Mouse (Mus musculus) erythroid progenitor cell, adult 5-6 weeks (primary cell): ENCODE results near the gene Brd3os. TPM values are rescaled to one million over a fixed set of nuclear protein-coding genes. Genes with fewer than 3 reads are reported as not detected.

Experiments
- ATAC-seq: replicated peaks from 2 replicates; pipeline ENCODE4 v1.8.0; 2016; ENCODE audit warnings: moderate number of reproducible peaks, mild to moderate bottlenecking, moderate TSS enrichment, inconsistent platforms; ENCODE audit not compliant: poor library complexity, low FRiP score, severe bottlenecking
- total RNA-seq, 2 experiments: library from RNA; stranded (forward) in 1 of 2; stranded (reverse) in 1 of 2; fragments of 150-400 nt in 1 of 2; fragments of 186-747, 209-891 nt in 1 of 2; gene quantifications; 2 replicates each; pipeline versions ENCODE4 v1.2.3 to v1.2.4; 2015 to 2017; ENCODE audit warnings: low replicate concordance in 2 of 2

Brd3os gene
- total RNA-seq, 2 experiments from 2014 or later: not detected

GRCm38 (mm10) chr2:27418577-27419070, 23.5 kb upstream of the Brd3os start:
- ATAC-seq: no peak

DNA sequence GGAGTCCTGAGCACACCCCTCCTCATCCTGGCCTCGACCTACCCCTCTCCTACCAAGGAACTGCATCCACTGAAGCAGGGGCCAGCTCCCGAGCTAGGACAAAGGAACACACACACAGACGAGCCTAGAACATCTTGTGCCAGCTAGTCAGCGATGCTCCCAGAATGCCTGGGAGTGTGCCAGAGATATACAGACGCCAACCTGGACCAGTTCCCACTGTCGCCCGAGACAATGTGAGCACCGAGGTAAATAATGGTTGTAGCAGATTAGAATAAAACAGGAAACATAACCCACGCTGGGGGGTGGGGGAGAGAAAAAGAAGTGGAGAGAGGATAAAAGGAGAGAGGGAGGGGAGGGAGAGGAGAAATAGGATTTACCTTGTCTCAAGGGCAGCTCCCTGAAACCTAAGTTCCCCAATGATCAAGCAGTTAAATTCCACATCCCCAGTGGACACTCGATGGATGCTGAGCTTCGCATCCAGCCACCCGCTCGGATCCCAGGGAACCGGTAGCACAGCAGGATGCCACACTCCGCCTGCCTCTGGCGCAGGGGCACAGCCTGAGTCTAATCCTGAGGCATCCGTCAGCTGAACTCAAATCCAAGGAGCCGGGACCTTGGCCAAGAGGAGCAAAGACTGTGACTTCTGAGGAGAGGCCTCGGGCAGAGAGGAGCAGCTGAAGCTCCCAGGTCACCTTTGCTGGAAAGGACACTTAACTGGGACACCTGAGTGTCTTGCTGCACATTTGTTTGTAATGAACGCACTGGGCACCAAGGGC, 20.6 kb upstream of the Brd3os start:
- ATAC-seq: no peak

DNA sequence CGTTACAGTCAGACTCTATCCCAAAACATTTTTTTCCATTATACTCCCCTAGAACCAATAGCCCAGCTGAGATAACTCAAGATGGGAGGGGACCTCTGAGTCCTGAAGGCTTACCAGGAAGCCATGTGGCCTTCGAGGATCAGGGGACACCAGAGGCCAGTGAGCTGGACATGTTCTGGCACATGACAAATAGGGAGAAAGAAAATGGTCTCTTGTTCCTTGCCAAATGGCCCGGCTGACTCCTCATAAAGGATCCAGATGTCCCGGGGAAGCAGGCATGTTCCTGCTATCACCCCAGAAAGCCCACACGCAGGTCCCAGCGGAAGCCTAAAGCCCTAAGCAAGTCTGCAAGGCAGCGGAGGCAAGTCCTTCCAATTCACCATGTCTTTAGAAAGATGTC, 18.5 kb upstream of the Brd3os start:
- ATAC-seq: no peak

DNA sequence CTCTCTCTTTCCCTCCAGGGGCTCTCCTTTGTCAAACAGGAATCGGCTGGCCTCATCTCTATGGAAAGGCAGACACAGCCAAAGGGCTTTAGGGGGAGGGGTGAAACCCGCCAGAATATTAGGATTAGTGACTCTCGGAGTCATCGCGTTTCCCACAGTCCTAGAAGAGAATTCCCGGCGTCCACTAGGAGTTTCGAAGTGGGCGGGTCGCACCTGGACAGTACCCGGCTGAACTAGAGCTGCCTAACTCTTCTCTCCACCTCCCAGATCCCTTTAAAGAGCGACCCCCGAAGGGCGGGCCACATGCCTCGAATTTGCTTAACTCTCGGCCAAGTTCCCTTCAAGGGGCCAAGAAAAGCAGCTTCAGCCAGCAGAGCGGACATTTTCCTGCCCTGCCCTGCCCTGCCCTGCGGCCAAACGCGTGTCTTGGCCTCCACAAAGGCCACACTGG, 16.9 kb upstream of the Brd3os start:
- ATAC-seq: no peak

- ATAC-seq: no peak
Observed at GRCm38 (mm10) chr2:27425751-27426405, 16.2 kb upstream of the Brd3os start.

GRCm38 (mm10) chr2:27426406-27426854, 15.7 kb upstream of the Brd3os start:
- ATAC-seq: no peak

DNA sequence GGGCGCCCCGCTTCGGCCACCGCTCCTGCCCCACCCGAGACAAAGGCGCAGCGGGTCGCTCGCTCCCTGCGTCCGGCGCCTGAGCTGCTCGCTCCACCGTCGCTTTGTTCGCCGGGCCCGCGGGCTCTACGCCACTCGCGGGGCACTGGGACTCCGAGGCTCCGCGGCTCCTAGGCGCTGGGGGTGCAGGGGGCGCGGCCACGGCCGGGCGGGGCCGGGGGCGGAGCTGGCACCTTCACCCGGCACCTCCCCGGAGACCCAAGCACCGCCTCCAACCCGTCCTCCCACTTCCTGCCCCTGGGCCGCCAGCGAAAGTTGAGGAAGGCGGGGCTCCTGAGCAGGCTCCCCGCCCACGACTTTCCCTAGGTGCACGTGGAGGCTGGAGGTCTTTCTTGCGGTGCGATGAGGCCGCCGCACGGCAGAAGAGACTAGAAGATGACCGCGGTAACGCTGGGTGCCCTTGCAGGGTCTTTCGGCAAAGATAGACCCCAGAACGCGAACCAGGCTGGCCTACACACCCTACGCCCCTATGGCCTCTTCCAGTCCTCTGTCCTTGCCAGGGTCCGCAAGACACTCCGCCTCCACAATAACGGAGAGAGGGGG, 15.2 kb upstream of the Brd3os start, which contains the start of gene Vav2:
Gene Vav2, minus strand, starts transcription at position 179 of the 603 bp plus-strand sequence.
- ATAC-seq: peak; percentile 91

GRCm38 (mm10) chr2:27428071-27428470, 14.1 kb upstream of the Brd3os start:
- ATAC-seq: 0 out of 2 replicates have a peak, but pooled peaks have one; percentile 46

DNA sequence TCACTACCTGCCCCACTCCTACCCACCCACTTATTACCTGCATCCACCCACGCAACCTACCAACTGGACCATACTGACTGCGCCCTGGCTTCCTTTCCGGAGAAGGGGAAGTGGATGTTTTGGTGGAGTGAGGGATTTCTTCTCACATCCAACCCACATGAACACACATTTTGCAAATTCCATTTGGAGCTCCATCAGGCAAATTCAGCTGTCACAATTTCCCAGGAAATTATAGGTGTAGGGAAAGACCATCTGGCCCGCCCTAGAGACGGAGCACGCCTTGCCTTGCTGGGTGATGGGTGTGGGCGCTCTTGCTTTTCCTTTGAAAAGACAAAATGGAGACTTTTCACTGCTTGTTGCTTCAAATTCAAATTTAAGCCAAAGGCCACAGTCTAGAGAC, 11.5 kb upstream of the Brd3os start:
- ATAC-seq: no peak

DNA sequence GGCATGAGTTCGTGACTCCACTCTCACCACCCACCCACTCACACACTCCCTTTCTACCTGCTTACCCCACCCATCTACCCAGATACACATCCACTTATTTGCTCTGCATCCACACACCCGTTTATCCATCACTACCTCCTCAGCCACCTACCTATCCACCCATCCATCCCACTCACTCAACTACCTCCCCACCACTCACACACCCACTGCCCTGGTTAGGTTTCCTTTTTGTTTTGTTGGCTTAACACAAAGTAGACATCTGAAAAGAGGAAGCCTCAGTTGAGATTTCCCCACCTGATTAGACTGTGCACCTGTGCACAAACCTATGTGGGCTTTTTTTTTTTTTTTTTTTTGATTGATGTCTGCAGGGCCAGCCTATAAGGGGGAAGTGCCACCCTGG, 9.5 kb upstream of the Brd3os start:
- ATAC-seq: no peak

DNA sequence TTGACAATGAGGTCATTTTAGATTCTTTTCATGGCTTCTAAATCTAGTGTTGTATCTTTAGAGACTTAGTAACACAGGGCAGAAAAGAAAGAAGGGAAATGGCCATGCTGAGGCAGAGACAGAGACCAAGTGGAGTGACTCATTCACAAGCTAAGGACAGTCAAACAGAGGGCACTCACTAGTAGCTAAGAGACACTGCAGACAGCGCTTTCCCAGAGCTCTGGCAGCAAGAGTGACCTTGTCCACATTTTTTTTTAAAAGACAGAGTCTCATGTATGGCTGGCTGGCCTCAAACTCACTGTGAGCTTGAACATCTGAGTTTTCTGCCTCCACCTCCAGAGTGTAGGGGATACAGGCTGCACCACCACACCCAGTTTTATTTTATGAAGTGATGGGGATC, 4.2 kb upstream of the Brd3os start:
- ATAC-seq: no peak

DNA sequence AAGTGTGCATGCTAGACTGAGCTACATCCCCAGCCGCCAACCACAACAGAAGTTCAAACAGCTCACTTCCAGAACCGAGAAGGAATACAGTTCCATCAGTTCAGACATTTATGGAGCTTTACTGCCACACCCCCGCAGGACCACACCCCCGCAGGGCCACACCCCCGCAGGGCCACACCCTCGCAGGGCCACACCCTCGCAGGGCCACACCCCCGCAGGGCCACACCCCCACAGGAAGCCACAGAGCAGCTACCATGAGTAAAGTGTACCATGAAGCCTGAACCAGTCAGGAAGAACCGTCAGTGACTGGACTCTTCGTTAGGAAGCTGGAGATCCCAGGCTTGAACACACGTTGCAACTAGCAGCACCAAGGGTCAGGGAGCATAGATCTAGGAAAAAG, 3.8 kb upstream of the Brd3os start:
- 0 out of 2 replicates have a peak, but pooled peaks have one; percentile 36 for ATAC-seq

DNA sequence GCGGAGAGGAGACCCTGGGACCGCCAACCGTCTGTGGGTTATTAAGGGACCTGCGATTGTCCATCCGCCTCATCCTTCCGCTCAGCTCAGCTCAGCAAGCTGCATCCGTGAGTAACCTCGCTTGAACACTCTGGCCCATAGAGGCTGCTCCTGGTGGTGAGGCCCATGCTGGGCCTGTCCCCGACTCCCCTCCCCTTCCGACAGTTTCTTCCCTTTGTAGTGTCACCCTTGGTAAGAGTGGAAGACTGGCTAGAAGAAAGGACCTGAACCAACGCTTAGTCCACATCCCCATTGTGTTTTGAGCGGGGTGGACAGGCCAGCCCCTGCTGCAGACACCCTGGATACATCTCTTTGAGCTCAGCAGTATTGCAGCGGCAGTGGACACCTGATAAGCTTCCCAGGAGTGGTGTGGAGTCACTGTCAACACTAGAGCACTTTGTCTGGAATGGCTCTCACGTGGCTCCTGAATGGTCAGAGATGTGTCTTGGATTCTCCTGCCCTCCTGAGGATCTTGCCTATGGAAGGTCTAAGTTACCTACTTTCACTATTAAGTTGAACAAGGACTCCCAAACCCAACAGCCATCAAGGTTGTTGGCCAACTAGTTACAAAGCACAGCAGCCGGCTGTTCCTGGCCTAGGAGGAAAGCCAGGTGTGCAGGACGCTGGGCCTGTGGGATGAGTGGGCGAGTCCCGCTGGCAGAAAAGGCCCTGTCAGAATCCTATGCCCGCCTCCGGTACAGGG, 755 bp downstream of the Brd3os start:
- no peak for ATAC-seq

DNA sequence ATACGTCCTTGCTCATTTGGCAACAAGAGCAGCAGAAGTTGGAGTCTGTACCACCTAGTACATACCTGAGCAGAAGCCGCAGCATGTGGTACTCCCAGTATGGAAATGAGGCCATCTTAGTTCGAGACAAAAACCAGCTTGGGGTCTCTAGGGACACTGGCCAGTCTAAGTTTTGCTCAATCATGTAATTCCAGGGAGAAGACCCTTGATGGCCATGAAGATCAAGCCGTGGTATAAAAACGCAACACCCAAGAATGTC, 1.3 kb downstream of the Brd3os start:
- ATAC-seq: no peak

DNA sequence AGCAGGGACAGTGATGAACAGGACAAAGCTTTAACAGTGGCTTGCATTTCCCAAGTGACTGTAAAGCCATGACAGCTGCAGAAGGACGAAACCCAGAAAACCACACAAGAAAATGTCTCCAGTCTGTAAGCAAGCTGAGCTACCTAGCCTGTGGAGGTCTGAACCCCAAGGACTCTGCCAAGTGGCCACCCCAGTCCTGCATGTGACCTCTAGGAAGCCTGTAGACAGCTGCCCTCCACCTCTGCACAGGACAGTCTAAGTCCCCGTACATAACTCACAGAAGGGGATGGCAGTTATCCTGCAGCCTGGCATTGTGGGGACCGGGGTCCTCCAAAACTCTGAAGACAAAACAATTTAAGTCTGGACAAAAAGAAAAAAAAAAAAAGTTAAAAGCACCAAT, 3.8 kb downstream of the Brd3os start:
- no peak for ATAC-seq

DNA sequence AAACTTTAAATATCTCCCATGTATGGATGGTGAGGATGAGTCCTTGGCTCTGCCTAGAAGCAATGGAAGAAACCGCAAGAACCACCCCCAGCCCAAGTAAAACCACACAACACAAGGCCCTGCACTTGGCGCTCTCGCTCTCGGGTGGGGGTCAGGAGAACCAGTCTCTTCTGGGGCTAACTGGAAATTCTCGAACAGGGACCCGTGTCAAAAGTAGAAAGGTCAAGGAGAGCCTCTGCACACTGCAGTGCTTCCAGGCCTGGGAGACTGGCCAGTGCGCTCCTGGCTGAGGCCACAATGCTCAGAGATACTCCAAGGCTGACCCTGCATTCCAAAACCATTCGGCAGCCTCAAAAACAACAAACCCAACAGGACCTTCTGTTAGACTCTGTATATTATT, 4.7 kb downstream of the Brd3os start:
- no peak for ATAC-seq

DNA sequence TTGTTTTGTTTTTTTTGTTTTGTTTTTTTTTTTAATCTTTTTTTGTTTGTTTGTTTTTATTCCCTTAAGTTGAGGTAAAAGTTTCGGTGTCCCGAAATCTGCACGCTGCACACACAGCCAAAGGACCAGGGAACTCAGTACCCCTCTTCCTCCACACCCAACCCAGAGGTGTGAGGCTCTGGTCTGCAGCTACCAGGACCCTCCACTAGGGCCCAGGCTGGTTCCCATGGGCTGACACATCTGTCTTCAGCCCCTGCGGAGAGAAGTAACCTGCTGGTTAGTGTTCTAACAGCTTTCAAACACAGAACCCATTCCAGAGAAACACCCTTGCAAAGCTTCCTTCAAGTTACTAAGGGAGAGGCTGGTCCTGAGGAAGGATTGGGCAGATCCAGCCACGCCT, 5.7 kb downstream of the Brd3os start:
- ATAC-seq: no peak

GRCm38 (mm10) chr2:27450226-27450625, 8.1 kb downstream of the Brd3os start:
- ATAC-seq: no peak

DNA sequence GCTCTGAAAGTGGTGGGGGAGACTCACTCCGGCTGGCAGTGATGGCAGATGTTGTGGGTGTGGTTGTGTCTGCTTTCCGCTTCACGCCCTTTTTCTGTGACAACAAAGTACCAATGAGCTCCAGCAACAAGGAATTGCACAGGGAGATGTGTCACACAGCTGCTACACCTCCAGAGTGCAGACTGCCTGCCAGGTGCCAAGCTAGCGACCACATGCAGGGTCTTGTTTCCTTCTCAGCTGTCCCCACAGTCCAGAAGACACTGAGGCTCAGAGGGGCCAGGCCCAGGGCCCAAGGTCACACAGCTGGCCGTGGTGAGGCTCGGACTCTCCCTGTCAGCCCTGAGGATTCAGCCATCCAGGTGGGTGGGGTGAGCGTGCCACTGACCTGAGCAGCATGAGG, 17.6 kb downstream of the Brd3os start:
- no peak for ATAC-seq

DNA sequence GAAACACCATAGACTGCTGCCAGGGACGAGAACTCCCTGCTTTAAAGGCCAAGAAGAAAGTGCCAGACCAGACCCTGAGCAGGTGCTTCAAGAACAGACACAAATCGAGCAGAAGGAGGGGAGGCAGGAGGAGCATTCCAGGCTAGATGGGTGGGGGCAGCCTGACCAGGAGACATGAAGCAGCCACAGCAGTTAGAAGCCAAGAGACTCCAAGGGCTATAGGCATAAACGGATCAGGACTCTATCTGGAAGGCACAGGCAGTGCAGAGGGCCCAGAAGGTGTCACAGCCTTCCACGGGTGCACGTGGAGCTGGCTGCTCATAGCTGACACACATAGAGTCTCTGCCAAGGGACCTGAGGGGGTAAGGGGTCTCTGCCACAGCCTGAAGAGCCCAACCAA, 18.0 kb downstream of the Brd3os start:
- no peak for ATAC-seq
